Mouse (Mus musculus): ENCODE measurements around the gene Fstl4. TPM values are rescaled to one million over a fixed set of nuclear protein-coding genes. Genes with fewer than 3 reads are reported as not detected.

Fstl4 gene
- polyA plus RNA-seq, 1 experiment from 2014 or later = 1.3 TPM

- Histone ChIP-seq H3K36me3 (replicated peaks) (no peaks in the 10 kb centered on the region), H3K9me3 (no peaks in the 10 kb centered on the region), H3K4me3 (no peak overlapping the region), H3K27ac (replicated peaks) (no peak overlapping the region), H3K4me1 (no peaks in the 10 kb centered on the region), H3K27me3 (replicated peaks; ENCODE audit: low read depth, poor library complexity, severe bottlenecking) (no peaks in the 10 kb centered on the region)
- DNase-seq (ENCODE audit: low spot score) = no peak
- WGBS = 89% methylated on average over 2 of the region's 2 CpGs
These were observed 45.1 kb downstream of the Fstl4 start for GRCm38 (mm10) chr11:52809542-52809941.

DNA sequence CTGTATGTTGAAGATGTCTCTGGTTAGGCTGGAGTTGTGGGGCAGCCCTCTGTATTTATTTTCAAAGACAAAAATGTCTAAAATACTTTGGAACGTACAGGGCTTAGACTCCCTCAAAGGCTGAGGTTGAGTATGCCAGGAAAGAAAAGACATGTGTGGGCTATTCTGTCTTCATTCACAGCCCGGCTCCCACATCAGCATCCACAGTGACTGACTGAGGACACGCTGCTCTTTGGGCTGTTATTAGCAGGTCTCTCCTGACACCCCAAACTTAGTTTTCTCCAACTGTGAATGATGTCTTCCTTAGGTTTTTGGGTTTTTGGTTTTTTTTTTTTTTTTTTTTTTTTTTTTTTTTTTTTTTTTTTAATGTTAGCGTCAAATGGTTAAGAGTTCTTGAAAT is 51.6 kb downstream of the Fstl4 start:
- Histone ChIP-seq H3K27ac (replicated peaks) (no peak overlapping the region), H3K4me3 (no peak overlapping the region), H3K27me3 (replicated peaks; ENCODE audit: low read depth, poor library complexity, severe bottlenecking) (no peaks in the 10 kb centered on the region), H3K9me3 (no peaks in the 10 kb centered on the region), H3K36me3 (replicated peaks) (no peaks in the 10 kb centered on the region), H3K4me1 (peaks cover 9% of the 10 kb centered on the region)
- WGBS = 89% methylated on average over 4 of the region's 4 CpGs
- DNase-seq (ENCODE audit: low spot score) = no peak

DNA sequence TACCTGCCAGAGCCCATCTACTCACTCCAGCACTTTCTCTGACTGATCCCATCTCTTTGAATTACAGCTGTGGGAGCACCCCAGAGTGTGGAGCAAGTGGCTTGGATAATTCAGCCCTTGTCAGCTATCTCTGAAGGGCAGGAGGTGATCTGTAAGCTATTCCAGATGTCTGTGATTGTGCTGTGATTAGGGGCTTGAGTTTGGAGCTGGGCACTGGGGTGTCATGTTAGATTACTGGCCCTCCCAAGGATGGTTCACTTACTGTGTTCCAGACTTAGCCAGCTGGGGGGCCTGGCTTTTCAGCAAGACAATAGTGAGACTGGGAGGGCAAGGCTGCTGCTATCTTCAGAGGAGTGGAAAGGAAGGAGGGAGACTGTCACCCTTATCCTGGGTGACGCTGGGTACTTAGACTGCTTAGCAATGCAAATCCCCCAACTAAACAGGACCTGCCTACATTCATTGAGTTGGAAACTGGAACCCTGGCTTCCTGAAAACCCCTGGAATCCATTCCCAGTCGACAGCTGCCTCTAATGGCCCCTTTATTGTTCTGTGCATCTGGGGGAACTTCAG is 56.0 kb downstream of the Fstl4 start:
- no peak overlapping the region for H3K4me3 ChIP-seq
- no peaks in the 10 kb centered on the region for H3K9me3 ChIP-seq
- DNase-seq (ENCODE audit: low spot score) = peak; percentile 60
- no peaks in the 10 kb centered on the region for H3K36me3 ChIP-seq (replicated peaks)
- no peak overlapping the region for H3K27ac ChIP-seq (replicated peaks)
- H3K27me3 ChIP-seq (replicated peaks; ENCODE audit: low read depth, poor library complexity, severe bottlenecking) = no peaks in the 10 kb centered on the region
- H3K4me1 ChIP-seq = peaks cover 13% of the 10 kb centered on the region
- 6% methylated on average over 2 of the region's 2 CpGs for WGBS

DNA sequence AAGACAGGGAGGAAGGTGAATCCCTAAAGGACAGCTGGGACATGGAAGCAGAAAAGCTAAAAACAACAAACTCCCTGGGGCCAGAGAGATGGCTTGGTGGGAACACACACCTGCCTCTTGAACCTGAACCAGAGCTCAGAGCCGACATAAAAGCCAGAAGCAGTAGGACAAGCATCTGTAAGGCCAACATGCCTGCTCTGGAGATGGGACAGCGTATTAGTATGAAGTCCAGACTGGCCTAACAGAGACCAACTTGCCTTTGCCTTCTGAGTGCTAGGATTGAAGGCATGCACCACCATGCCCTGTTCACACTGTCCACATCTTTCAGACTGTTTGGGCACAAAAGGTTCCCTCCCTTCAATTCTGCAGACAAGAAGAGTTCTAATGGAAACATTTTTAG is 62.2 kb downstream of the Fstl4 start:
- Histone ChIP-seq H3K4me3 (no peak overlapping the region), H3K36me3 (replicated peaks) (no peaks in the 10 kb centered on the region), H3K4me1 (no peaks in the 10 kb centered on the region), H3K27me3 (replicated peaks; ENCODE audit: low read depth, poor library complexity, severe bottlenecking) (no peaks in the 10 kb centered on the region), H3K27ac (replicated peaks) (no peak overlapping the region), H3K9me3 (no peaks in the 10 kb centered on the region)
- WGBS = 87% methylated on average over 2 of the region's 2 CpGs
- DNase-seq (ENCODE audit: low spot score) = no peak

DNA sequence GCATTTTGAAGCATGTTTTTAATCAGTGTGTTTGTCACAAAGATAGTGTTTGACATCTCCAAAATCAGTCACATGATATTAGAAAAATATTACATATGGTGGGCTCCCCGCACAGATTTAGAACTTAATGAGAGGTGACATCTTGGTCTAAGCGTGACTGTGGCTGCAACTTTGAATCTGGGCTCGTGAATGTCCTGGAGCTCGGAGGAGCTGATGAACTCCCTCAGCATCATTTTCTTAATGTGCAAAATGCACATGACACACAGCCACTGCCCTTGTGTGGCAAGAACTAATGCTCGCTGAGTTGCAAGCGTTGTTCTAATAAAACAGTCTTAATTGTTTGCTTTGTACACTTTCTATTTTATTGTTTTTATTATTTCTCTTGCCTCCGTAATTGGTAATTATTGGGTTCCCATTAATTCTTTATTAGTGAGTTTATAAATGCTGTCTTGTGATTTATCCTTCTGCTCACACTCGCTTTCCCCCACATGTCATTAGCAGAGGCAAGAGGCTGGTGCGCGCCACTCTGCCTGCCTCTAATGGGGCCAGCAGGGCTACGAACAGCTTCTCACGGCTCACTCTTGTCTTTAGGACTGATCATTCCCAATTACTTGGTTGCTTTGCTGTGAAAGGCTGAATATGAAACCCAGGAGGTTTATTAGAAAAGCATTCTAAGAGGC is 67.3 kb downstream of the Fstl4 start:
- H3K27me3 ChIP-seq (replicated peaks; ENCODE audit: low read depth, poor library complexity, severe bottlenecking) = no peaks in the 10 kb centered on the region
- no peak for DNase-seq (ENCODE audit: low spot score)
- no peaks in the 10 kb centered on the region for H3K4me1 ChIP-seq
- 80% methylated on average over 12 of the region's 12 CpGs for WGBS
- no peak overlapping the region for H3K27ac ChIP-seq (replicated peaks)
- no peak overlapping the region for H3K4me3 ChIP-seq
- no peaks in the 10 kb centered on the region for H3K9me3 ChIP-seq
- H3K36me3 ChIP-seq (replicated peaks) = no peaks in the 10 kb centered on the region

DNA sequence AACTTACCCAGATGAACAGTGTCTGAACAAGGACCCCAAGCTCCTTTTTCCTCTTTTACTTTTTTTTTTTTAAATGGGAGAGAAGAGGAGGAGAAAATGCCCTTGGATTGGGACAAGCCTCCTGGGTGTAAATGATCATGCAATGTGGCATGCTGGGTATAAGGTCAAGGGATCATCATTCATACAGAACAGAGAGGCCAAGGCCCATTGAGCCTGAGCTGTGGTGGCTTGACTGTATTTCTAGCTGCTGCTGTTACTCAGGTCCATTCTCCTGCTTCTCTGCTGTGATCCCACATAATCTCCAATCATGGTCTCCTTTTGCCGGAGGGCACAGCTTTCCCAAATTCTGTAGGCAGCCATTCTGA is 67.9 kb downstream of the Fstl4 start:
- no peak overlapping the region for H3K27ac ChIP-seq (replicated peaks)
- no peak for DNase-seq (ENCODE audit: low spot score)
- 98% methylated on average over 1 of the region's 1 CpGs for WGBS
- no peaks in the 10 kb centered on the region for H3K36me3 ChIP-seq (replicated peaks)
- no peaks in the 10 kb centered on the region for H3K27me3 ChIP-seq (replicated peaks; ENCODE audit: low read depth, poor library complexity, severe bottlenecking)
- H3K4me1 ChIP-seq = no peaks in the 10 kb centered on the region
- no peak overlapping the region for H3K4me3 ChIP-seq
- H3K9me3 ChIP-seq = no peaks in the 10 kb centered on the region

GRCm38 (mm10) chr11:52848691-52849090 is 84.3 kb downstream of the Fstl4 start:
- Histone ChIP-seq H3K27ac (replicated peaks) (no peak overlapping the region), H3K4me1 (no peaks in the 10 kb centered on the region), H3K4me3 (no peak overlapping the region), H3K9me3 (no peaks in the 10 kb centered on the region), H3K27me3 (replicated peaks; ENCODE audit: low read depth, poor library complexity, severe bottlenecking) (no peaks in the 10 kb centered on the region), H3K36me3 (replicated peaks) (no peaks in the 10 kb centered on the region)
- no peak for DNase-seq (ENCODE audit: low spot score)
- WGBS = 71% methylated on average over 2 of the region's 2 CpGs

- DNase-seq (ENCODE audit: low spot score) = no peak
- no peaks in the 10 kb centered on the region for H3K4me1 ChIP-seq
- no peaks in the 10 kb centered on the region for H3K36me3 ChIP-seq (replicated peaks)
- H3K9me3 ChIP-seq = no peaks in the 10 kb centered on the region
- H3K4me3 ChIP-seq = no peak overlapping the region
- H3K27me3 ChIP-seq (replicated peaks; ENCODE audit: low read depth, poor library complexity, severe bottlenecking) = no peaks in the 10 kb centered on the region
- H3K27ac ChIP-seq (replicated peaks) = no peak overlapping the region
- 90% methylated on average over 3 of the region's 3 CpGs for WGBS
These were observed 85.6 kb downstream of the Fstl4 start for GRCm38 (mm10) chr11:52850071-52850470.

DNA sequence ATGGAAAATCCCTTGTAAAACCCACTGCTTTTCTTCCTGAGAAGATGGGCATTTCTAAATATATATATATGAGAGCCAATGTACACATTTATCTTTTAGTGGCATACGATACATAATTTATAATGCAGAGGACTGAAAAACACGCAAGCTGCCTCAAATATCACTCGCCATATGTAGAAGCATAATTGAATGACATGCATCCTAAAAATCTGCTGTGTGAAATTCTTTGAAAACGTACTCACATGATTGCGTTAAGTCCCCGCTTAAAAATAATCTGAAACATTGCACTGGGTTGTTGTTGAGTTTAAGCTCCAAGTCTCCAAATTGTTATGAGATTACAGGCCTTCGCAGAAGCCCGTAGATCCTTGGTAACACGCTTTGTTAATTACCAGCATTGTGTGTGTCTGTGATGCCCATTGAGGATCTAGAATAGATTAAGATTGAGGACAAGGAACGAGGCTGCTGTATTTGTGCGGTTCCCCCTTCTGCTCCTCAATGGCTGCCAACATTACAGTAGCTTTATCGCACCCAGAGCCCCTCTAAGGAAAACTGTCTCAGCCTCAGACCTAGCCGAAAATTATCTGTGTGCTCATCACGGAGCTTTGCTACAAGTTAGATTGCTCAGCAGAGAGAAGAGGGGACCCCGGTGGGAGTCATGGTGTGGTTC is 108.5 kb downstream of the Fstl4 start:
- no peaks in the 10 kb centered on the region for H3K27me3 ChIP-seq (replicated peaks; ENCODE audit: low read depth, poor library complexity, severe bottlenecking)
- no peak for DNase-seq (ENCODE audit: low spot score)
- no peak overlapping the region for H3K27ac ChIP-seq (replicated peaks)
- H3K4me3 ChIP-seq = no peak overlapping the region
- H3K4me1 ChIP-seq = no peaks in the 10 kb centered on the region
- WGBS = 91% methylated on average over 15 of the region's 15 CpGs
- no peaks in the 10 kb centered on the region for H3K36me3 ChIP-seq (replicated peaks)
- H3K9me3 ChIP-seq = peaks cover 7% of the 10 kb centered on the region

DNA sequence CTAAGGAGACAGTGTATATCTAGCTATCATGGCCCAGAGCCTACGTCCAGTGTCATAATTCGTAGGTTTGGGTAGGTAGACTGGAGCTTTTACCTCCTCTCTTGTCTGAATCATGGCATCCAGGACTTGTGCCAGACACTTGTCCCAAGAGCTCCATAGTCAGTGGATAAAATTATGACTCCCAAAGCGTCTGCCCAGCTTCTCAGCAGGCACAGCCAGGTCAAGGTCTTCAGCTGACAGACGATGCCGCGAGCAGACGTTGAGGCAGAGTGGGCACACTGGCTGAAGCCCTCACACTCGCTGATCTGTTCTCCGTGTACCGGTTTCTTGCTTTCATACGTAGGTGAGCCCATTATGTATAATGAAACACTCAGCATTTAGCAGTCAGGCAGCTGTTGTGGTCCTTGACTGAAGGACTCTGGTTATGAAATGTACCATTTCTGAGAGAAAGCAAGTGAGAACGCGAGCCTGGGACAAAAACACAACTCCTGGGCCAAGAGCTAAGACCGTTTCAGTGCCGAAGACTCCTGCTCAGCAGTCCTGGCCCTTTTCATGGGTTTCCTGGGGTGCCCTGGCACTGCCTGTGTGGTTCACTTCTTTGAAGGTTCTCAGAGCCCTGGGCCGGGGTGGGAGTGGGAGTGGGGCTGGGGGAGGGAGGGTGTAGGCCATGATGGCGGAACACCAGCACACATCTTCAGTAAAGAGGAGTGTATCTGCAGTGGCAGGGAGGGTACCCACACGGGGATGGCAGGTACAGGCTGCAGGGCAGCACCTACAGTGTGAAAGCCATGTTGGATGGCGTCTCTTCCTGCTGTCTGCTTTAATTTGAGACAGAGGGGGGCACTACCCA is 111.7 kb downstream of the Fstl4 start:
- Histone ChIP-seq H3K4me1 (no peaks in the 10 kb centered on the region), H3K9me3 (no peaks in the 10 kb centered on the region), H3K4me3 (no peak overlapping the region), H3K36me3 (replicated peaks) (no peaks in the 10 kb centered on the region), H3K27me3 (replicated peaks; ENCODE audit: low read depth, poor library complexity, severe bottlenecking) (no peaks in the 10 kb centered on the region), H3K27ac (replicated peaks) (no peak overlapping the region)
- 93% methylated on average over 19 of the region's 19 CpGs for WGBS
- no peak for DNase-seq (ENCODE audit: low spot score)

DNA sequence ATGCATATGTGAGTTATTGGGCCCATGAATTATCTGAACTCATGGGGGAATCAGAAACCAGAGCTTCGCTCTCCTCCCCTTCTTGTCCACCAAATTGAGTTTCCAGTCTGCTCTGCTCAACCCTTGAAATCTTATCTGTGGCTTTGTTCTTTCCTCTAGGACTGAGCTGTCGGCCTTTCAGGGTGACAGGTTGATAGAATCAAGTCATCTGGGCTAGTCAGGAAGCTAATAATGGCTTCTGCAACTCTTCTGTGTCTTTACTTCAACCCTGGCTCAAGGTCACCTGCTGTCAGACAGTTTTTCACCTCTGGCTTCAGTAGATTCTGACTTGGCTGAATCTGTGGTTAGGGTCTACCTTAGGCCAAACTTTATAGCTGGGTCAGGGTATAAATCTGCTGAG is 113.2 kb downstream of the Fstl4 start:
- H3K27ac ChIP-seq (replicated peaks) = no peak overlapping the region
- no peak overlapping the region for H3K4me3 ChIP-seq
- DNase-seq (ENCODE audit: low spot score) = no peak
- H3K4me1 ChIP-seq = no peaks in the 10 kb centered on the region
- 68% methylated on average over 2 of the region's 2 CpGs for WGBS
- H3K36me3 ChIP-seq (replicated peaks) = no peaks in the 10 kb centered on the region
- H3K9me3 ChIP-seq = no peaks in the 10 kb centered on the region
- H3K27me3 ChIP-seq (replicated peaks; ENCODE audit: low read depth, poor library complexity, severe bottlenecking) = no peaks in the 10 kb centered on the region

- H3K4me1 ChIP-seq = no peaks in the 10 kb centered on the region
- H3K4me3 ChIP-seq = no peak overlapping the region
- WGBS = 86% methylated on average over 2 of the region's 2 CpGs
- H3K9me3 ChIP-seq = no peaks in the 10 kb centered on the region
- no peaks in the 10 kb centered on the region for H3K36me3 ChIP-seq (replicated peaks)
- no peaks in the 10 kb centered on the region for H3K27me3 ChIP-seq (replicated peaks; ENCODE audit: low read depth, poor library complexity, severe bottlenecking)
- no peak for DNase-seq (ENCODE audit: low spot score)
- no peak overlapping the region for H3K27ac ChIP-seq (replicated peaks)
These were observed 115.5 kb downstream of the Fstl4 start for GRCm38 (mm10) chr11:52879958-52880357.
